Mouse (Mus musculus) retina, postnatal 7 days (tissue): ENCODE measurements at regions not wholly inside any gene's neighbourhood (a gene's known extent, or its start where the extent isn't known, plus 50 kb on each side); places are given as distances from the start of the nearest gene placed in this dataset.
"Not testable (repeated sequence)": the region's sequence is repeated elsewhere in the genome, so short reads cannot be mapped to it uniquely, and the experiment has no call there.

Source experiments
- DNase-seq: peaks from one replicate; pipeline ENCODE4 v3.0.0-alpha.2; 2012; ENCODE audit warnings: low read depth, low spot score

DNA sequence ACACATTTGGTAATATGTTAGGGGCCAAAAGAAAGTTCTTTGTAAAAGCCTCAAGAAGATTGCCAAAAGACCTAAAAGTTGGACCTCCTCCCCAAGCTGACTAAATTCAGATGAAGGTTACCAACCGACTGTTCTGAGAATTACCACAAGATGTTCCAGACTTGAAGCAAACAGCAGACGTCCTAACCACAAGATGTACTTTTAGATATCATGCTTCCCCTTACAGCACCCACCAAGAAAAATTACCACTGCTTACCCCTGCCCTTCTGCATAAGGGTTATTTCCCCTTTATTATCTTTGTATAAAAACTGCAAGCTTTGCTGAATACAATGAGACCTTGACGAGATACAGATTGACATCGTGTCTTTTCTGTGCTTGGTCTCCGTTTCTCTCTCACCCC is 121.6 kb upstream of the Cst10 start:
- no peak for DNase-seq

DNA sequence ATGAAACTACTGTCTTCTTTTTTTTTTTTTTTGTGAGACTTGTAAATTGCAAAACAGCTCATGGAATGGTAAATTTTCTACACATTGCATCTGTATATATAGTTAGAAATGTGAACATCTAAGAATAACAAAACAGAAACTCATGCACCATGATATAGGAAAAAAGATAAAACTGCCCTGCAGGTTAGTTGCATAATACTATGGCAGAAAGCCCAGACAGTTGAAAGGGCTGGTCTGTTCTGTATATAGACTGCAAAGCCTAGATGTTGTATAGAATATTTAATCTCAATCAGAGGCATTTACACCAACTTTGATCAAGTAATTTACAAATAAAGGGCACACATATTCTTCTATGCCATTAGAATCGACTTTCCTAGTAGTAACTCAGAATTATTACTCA is 120.7 kb upstream of the Cst10 start:
- no peak for DNase-seq

GRCm38 (mm10) chr2:149296936-149297335 is 107.9 kb upstream of the Cst10 start:
- not testable (repeated sequence) for DNase-seq

GRCm38 (mm10) chr2:149305553-149305952 is 99.3 kb upstream of the Cst10 start:
- DNase-seq = no peak

DNA sequence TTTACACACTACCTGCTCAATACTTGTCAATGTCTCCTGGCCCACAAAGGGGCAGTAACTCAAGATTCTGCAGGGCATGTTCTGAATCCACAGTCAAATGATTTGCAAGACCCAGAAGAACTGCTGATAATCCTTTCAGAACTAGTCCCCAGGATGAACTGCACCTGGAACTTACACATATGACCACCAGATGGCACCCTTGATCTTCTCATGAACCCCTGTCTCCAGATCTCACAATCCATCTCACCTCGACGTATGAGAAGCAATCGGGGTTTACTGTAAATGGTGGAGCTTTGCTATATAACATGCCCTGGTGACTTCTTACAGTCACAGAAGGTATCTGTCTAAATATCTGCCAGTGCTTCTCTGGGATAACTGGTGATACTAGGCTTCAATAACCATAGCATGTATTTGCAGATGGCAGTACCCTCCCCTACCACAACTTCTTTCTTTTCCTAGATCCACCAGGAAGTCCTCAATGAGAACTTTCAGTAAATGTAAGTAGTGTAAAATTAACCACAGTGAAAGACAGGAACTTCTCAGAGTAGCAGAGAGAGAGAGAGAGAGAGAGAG is 54.5 kb upstream of the Cst10 start:
- peak; percentile 50 for DNase-seq
